Mouse (Mus musculus): ENCODE results near the gene Med21.

Med21 gene

GRCm38 (mm10) chr6:146640068-146640965 is 2.0 kb upstream of the Med21 start:
- DNase-seq (ENCODE audit: low read depth) = no peak

- DNase-seq (ENCODE audit: low read depth) = no peak
These were observed 1.4 kb upstream of the Med21 start for GRCm38 (mm10) chr6:146640991-146641390.

- no peak for DNase-seq (ENCODE audit: low read depth)
These were observed 631 bp upstream of the Med21 start for GRCm38 (mm10) chr6:146641621-146642210.

- no peak for DNase-seq (ENCODE audit: low read depth)
These were observed 830 bp downstream of the Med21 start for GRCm38 (mm10) chr6:146643184-146643570.

GRCm38 (mm10) chr6:146650013-146650412 is 7.7 kb downstream of the Med21 start:
- DNase-seq (ENCODE audit: low read depth) = no peak

GRCm38 (mm10) chr6:146651431-146651830 is 9.1 kb downstream of the Med21 start:
- no peak for DNase-seq (ENCODE audit: low read depth)

- no peak for DNase-seq (ENCODE audit: low read depth)
These were observed 10.8 kb downstream of the Med21 start for GRCm38 (mm10) chr6:146653197-146653596.

GRCm38 (mm10) chr6:146660591-146660990 is 18.2 kb downstream of the Med21 start:
- no peak for DNase-seq (ENCODE audit: low read depth)

GRCm38 (mm10) chr6:146661655-146662054 is 19.3 kb downstream of the Med21 start:
- no peak for DNase-seq (ENCODE audit: low read depth)

GRCm38 (mm10) chr6:146662679-146663078 is 20.3 kb downstream of the Med21 start:
- DNase-seq (ENCODE audit: low read depth) = no peak

- DNase-seq (ENCODE audit: low read depth) = no peak
These were observed 21.8 kb downstream of the Med21 start for GRCm38 (mm10) chr6:146664116-146664515.

GRCm38 (mm10) chr6:146664917-146665316 is 22.6 kb downstream of the Med21 start:
- DNase-seq (ENCODE audit: low read depth) = no peak

- DNase-seq (ENCODE audit: low read depth) = no peak
These were observed 23.1 kb downstream of the Med21 start for GRCm38 (mm10) chr6:146665408-146665807.

GRCm38 (mm10) chr6:146666811-146667210 is 24.5 kb downstream of the Med21 start:
- DNase-seq (ENCODE audit: low read depth) = no peak

- no peak for DNase-seq (ENCODE audit: low read depth)
These were observed 26.3 kb downstream of the Med21 start for GRCm38 (mm10) chr6:146668606-146669005.

- no peak for DNase-seq (ENCODE audit: low read depth)
These were observed 28.9 kb downstream of the Med21 start for GRCm38 (mm10) chr6:146670956-146671855.

GRCm38 (mm10) chr6:146672106-146672505 is 29.8 kb downstream of the Med21 start:
- DNase-seq (ENCODE audit: low read depth) = no peak

- DNase-seq (ENCODE audit: low read depth) = no peak
These were observed 31.3 kb downstream of the Med21 start for GRCm38 (mm10) chr6:146673696-146674095.

GRCm38 (mm10) chr6:146674420-146674819 is 32.1 kb downstream of the Med21 start:
- no peak for DNase-seq (ENCODE audit: low read depth)

- no peak for DNase-seq (ENCODE audit: low read depth)
These were observed 32.7 kb downstream of the Med21 start for GRCm38 (mm10) chr6:146674881-146675536.

- no peak for DNase-seq (ENCODE audit: low read depth)
These were observed 34.6 kb downstream of the Med21 start for GRCm38 (mm10) chr6:146676904-146677303.
